Mouse (Mus musculus): ENCODE measurements around the gene Hbb-y. TPM values are rescaled to one million over a fixed set of nuclear protein-coding genes. Genes with fewer than 3 reads are reported as not detected.
"Not testable (repeated sequence)": the region's sequence is repeated elsewhere in the genome, so short reads cannot be mapped to it uniquely, and the experiment has no call there.

The Hbb-y gene
- polyA plus RNA-seq, 1 experiment from 2014 or later = 6.2 TPM

DNA sequence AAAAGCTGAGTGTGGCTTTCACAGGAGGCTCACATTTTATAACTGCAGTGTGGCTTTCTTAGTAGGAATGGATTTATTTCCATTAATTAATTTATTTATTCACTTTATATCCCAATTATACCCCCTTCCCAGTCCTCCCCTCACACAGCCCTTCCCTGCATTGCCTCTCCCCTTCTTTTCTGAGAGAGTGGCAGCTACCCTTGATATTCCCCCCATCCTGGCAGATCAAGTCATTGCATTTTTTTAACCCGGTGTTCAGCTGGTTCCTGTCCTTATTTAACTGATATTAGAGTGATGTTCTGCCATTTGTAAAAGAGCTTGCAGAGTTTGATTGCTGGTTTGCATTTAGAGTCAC, 43.2 kb downstream of the Hbb-y start:
- no peak overlapping the region for H3K9ac ChIP-seq (ENCODE audit: low read depth, low read length)
- H3K9me3 ChIP-seq (replicated peaks; ENCODE audit: control insufficient read depth, low read length, poor library complexity, severe bottlenecking) = no peaks in the 10 kb centered on the region
- no peak overlapping the region for H3K27ac ChIP-seq (ENCODE audit: low read length)
- H3K4me2 ChIP-seq (ENCODE audit: low read length) = no peak overlapping the region
- H3K36me3 ChIP-seq (ENCODE audit: control insufficient read depth, insufficient read depth, low read length) = no peaks in the 10 kb centered on the region
- ATAC-seq = no peak
- H3K27me3 ChIP-seq (ENCODE audit: control insufficient read depth, insufficient read depth, low read depth, low read length) = no peaks in the 10 kb centered on the region
- 84% methylated on average over 1 of the region's 1 CpGs for WGBS
- no peak overlapping the region for H3K4me3 ChIP-seq (ENCODE audit: low read depth, low read length)
- no peaks in the 10 kb centered on the region for H3K4me1 ChIP-seq (ENCODE audit: control insufficient read depth, insufficient read depth, low read length)

DNA sequence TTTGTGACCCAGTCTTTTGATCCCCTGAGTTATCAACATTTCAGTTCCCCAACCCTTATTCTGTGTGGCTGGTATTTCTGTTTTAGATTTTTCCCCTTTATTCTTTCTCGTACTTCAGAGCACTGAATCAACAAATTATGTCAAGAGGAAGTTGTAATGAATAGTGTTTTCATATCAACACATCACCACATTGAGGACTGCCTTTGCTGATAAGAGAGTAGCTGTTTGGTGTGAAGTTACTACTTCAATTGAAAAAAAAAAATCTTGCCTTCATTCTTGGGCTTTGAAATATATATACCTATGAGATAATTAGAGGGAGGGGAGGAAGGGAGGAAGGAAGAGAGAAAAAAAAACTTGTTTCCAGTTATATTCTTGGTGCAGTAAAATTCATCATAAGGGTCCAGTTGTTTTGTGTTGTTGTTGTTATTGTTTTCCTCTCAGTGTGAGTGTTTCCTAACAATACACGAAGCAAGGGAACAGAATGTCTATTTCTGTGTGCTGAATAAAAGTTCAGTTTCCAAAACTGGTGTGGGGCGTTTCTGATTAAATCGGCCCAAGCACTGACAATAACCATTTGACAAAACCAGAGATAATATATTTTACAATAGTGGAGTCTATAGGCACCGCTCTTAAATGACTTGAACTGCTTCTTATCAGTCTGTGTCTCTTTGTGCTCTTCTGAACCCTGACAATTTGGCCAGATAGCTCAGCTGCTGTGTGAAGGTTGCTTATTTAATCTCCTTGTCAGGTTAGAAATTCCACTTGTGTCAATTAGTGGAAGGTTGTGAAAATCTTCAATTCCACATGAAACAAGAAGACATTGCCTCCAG, 43.8 kb downstream of the Hbb-y start:
- no peak overlapping the region for H3K4me3 ChIP-seq (ENCODE audit: low read depth, low read length)
- H3K4me2 ChIP-seq (ENCODE audit: low read length) = no peak overlapping the region
- no peaks in the 10 kb centered on the region for H3K27me3 ChIP-seq (ENCODE audit: control insufficient read depth, insufficient read depth, low read depth, low read length)
- no peak for ATAC-seq
- no peak overlapping the region for H3K9ac ChIP-seq (ENCODE audit: low read depth, low read length)
- H3K4me1 ChIP-seq (ENCODE audit: control insufficient read depth, insufficient read depth, low read length) = no peaks in the 10 kb centered on the region
- H3K9me3 ChIP-seq (replicated peaks; ENCODE audit: control insufficient read depth, low read length, poor library complexity, severe bottlenecking) = no peaks in the 10 kb centered on the region
- H3K27ac ChIP-seq (ENCODE audit: low read length) = no peak overlapping the region
- 72% methylated on average over 5 of the region's 5 CpGs for WGBS
- no peaks in the 10 kb centered on the region for H3K36me3 ChIP-seq (ENCODE audit: control insufficient read depth, insufficient read depth, low read length)

DNA sequence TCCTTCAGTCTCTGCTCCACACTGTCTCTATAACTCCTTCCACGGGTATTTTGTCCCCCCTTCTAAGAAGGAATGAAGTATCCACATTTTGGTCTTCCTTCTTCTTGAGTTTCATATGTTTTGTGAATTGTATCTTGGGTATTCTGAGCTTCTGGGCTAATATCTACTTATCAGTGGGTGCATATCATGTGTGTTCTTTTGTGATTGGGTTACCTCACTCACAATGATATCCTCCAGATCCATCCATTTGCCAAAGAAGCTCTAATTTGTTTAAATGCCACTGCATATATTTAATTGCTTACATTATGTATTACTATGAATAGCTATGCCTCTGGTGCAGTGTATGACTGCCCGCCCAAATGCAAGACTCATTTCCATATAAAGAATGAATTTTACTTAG, 44.9 kb downstream of the Hbb-y start:
- not testable (repeated sequence) for H3K27ac ChIP-seq (ENCODE audit: low read length); H3K4me1 ChIP-seq (ENCODE audit: control insufficient read depth, insufficient read depth, low read length); H3K27me3 ChIP-seq (ENCODE audit: control insufficient read depth, insufficient read depth, low read depth, low read length); H3K9me3 ChIP-seq (replicated peaks; ENCODE audit: control insufficient read depth, low read length, poor library complexity, severe bottlenecking); H3K4me3 ChIP-seq (ENCODE audit: low read depth, low read length); H3K4me2 ChIP-seq (ENCODE audit: low read length); ATAC-seq; H3K9ac ChIP-seq (ENCODE audit: low read depth, low read length); H3K36me3 ChIP-seq (ENCODE audit: control insufficient read depth, insufficient read depth, low read length)
- WGBS = 80% methylated on average over 2 of the region's 2 CpGs

DNA sequence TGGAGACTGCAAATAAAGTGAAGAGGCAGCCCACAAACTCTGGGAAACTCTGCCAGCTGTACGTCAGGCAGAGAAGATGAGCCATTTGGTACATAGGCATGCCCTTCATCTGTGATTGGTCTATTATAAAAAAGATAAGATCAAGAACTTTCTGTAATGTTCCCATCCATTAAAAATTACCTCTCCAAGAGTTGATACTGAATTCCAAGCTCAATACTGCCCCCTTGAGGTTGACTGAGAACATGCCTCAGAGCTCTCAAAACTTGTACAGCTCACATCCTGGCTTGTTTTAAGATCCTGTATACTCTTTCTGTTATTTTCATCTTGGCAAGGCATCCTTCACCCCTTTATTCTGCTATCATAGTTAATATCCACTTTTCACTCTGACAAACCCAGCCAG, 46.2 kb downstream of the Hbb-y start:
- Histone ChIP-seq H3K36me3 (ENCODE audit: control insufficient read depth, insufficient read depth, low read length) (no peaks in the 10 kb centered on the region), H3K4me1 (ENCODE audit: control insufficient read depth, insufficient read depth, low read length) (no peaks in the 10 kb centered on the region), H3K4me3 (ENCODE audit: low read depth, low read length) (no peak overlapping the region), H3K9me3 (replicated peaks; ENCODE audit: control insufficient read depth, low read length, poor library complexity, severe bottlenecking) (no peaks in the 10 kb centered on the region), H3K27me3 (ENCODE audit: control insufficient read depth, insufficient read depth, low read depth, low read length) (no peaks in the 10 kb centered on the region), H3K27ac (ENCODE audit: low read length) (no peak overlapping the region), H3K9ac (ENCODE audit: low read depth, low read length) (no peak overlapping the region), H3K4me2 (ENCODE audit: low read length) (no peak overlapping the region)
- 61% methylated on average over 1 of the region's 1 CpGs for WGBS
- no peak for ATAC-seq

Other genes with a start within 250 kb of the Hbb-y start
- gene Olfr620, start 240.7 kb downstream of the Hbb-y start, polyA plus RNA-seq (2015; fragmentation: Nextera tagmentation; extraction: Ambion mirVana) = not detected in 2 replicates
- gene Olfr622, start 210.5 kb downstream of the Hbb-y start, polyA plus RNA-seq (2015; fragmentation: Nextera tagmentation; extraction: Ambion mirVana) = not detected in 2 replicates
- gene Olfr623, start 189.5 kb downstream of the Hbb-y start, polyA plus RNA-seq (2015; fragmentation: Nextera tagmentation; extraction: Ambion mirVana) = not detected in 2 replicates
- not detected in 2 replicates for gene Olfr624, start 182.0 kb downstream of the Hbb-y start, polyA plus RNA-seq (2015; fragmentation: Nextera tagmentation; extraction: Ambion mirVana)
- gene Olfr625-ps1, start 170.5 kb downstream of the Hbb-y start, polyA plus RNA-seq (2015; fragmentation: Nextera tagmentation; extraction: Ambion mirVana) = not detected in 2 replicates
- not detected in 2 replicates for gene Olfr243, start 138.5 kb downstream of the Hbb-y start, polyA plus RNA-seq (2015; fragmentation: Nextera tagmentation; extraction: Ambion mirVana)
- gene Olfr628, start 122.8 kb downstream of the Hbb-y start, polyA plus RNA-seq (2015; fragmentation: Nextera tagmentation; extraction: Ambion mirVana) = not detected in 2 replicates
- not detected in 2 replicates for gene Olfr629, start 108.3 kb downstream of the Hbb-y start, polyA plus RNA-seq (2015; fragmentation: Nextera tagmentation; extraction: Ambion mirVana)
- not detected in 2 replicates for gene Olfr630, start 95.9 kb downstream of the Hbb-y start, polyA plus RNA-seq (2015; fragmentation: Nextera tagmentation; extraction: Ambion mirVana)
- not detected in 2 replicates for gene Olfr69, start 81.6 kb downstream of the Hbb-y start, polyA plus RNA-seq (2015; fragmentation: Nextera tagmentation; extraction: Ambion mirVana)
- gene Olfr68, start 73.5 kb downstream of the Hbb-y start, polyA plus RNA-seq (2015; fragmentation: Nextera tagmentation; extraction: Ambion mirVana) = not detected in 2 replicates
- not detected in 2 replicates for gene Olfr67, start 61.4 kb downstream of the Hbb-y start, polyA plus RNA-seq (2015; fragmentation: Nextera tagmentation; extraction: Ambion mirVana)
- gene Hbb-bt, start 39.2 kb downstream of the Hbb-y start, polyA plus RNA-seq (2015; fragmentation: Nextera tagmentation; extraction: Ambion mirVana) = 1,229 and 1,369 TPM in 2 replicates
- 4,227 and 4,621 TPM in 2 replicates for gene Hbb-bs, start 25.1 kb downstream of the Hbb-y start, polyA plus RNA-seq (2015; fragmentation: Nextera tagmentation; extraction: Ambion mirVana)
- not detected in 2 replicates for gene Hbb-bh2, start 12.7 kb downstream of the Hbb-y start, polyA plus RNA-seq (2015; fragmentation: Nextera tagmentation; extraction: Ambion mirVana)
- gene Hbb-bh1, start 10.1 kb downstream of the Hbb-y start, polyA plus RNA-seq (2015; fragmentation: Nextera tagmentation; extraction: Ambion mirVana) = not detected in 2 replicates
- gene Olfr66, start 33.0 kb upstream of the Hbb-y start, polyA plus RNA-seq (2015; fragmentation: Nextera tagmentation; extraction: Ambion mirVana) = not detected in 2 replicates
- not detected in 2 replicates for gene Olfr64, start 41.3 kb upstream of the Hbb-y start, polyA plus RNA-seq (2015; fragmentation: Nextera tagmentation; extraction: Ambion mirVana)
- not detected in 2 replicates for gene Olfr65, start 50.3 kb upstream of the Hbb-y start, polyA plus RNA-seq (2015; fragmentation: Nextera tagmentation; extraction: Ambion mirVana)
- gene Olfr631, start 75.6 kb upstream of the Hbb-y start, polyA plus RNA-seq (2015; fragmentation: Nextera tagmentation; extraction: Ambion mirVana) = not detected in 2 replicates
- gene Olfr632, start 81.1 kb upstream of the Hbb-y start, polyA plus RNA-seq (2015; fragmentation: Nextera tagmentation; extraction: Ambion mirVana) = not detected in 2 replicates
- not detected in 2 replicates for gene Olfr633, start 91.2 kb upstream of the Hbb-y start, polyA plus RNA-seq (2015; fragmentation: Nextera tagmentation; extraction: Ambion mirVana)
- gene Olfr635, start 117.9 kb upstream of the Hbb-y start, polyA plus RNA-seq (2015; fragmentation: Nextera tagmentation; extraction: Ambion mirVana) = 0.03 TPM in 1 of 2 replicates, not detected in the other
- gene Olfr638, start 145.5 kb upstream of the Hbb-y start, polyA plus RNA-seq (2015; fragmentation: Nextera tagmentation; extraction: Ambion mirVana) = not detected in 2 replicates
- 0.04 TPM in 1 of 2 replicates, not detected in the other for gene Olfr639, start 164.1 kb upstream of the Hbb-y start, polyA plus RNA-seq (2015; fragmentation: Nextera tagmentation; extraction: Ambion mirVana)
- not detected in 2 replicates for gene Olfr640, start 172.4 kb upstream of the Hbb-y start, polyA plus RNA-seq (2015; fragmentation: Nextera tagmentation; extraction: Ambion mirVana)
- not detected in 2 replicates for gene Olfr641, start 182.2 kb upstream of the Hbb-y start, polyA plus RNA-seq (2015; fragmentation: Nextera tagmentation; extraction: Ambion mirVana)
- gene Olfr642, start 199.4 kb upstream of the Hbb-y start, polyA plus RNA-seq (2015; fragmentation: Nextera tagmentation; extraction: Ambion mirVana) = not detected in 2 replicates
- gene 4930516K23Rik, start 208.2 kb upstream of the Hbb-y start, polyA plus RNA-seq (2015; fragmentation: Nextera tagmentation; extraction: Ambion mirVana) = not detected in 2 replicates
- gene Olfr644, start 218.7 kb upstream of the Hbb-y start, polyA plus RNA-seq (2015; fragmentation: Nextera tagmentation; extraction: Ambion mirVana) = not detected in 2 replicates
- gene Olfr645, start 232.2 kb upstream of the Hbb-y start, polyA plus RNA-seq (2015; fragmentation: Nextera tagmentation; extraction: Ambion mirVana) = not detected in 2 replicates

Data from midbrain, embryonic 16.5 days (tissue).